Mouse (Mus musculus) limb, embryonic 14.5 days (tissue): ENCODE results near the gene Olfr190. TPM values are rescaled to one million over a fixed set of nuclear protein-coding genes. Genes with fewer than 3 reads are reported as not detected.
"Not testable (repeated sequence)": the region's sequence is repeated elsewhere in the genome, so short reads cannot be mapped to it uniquely, and the experiment has no call there.

ENCODE experiments used
- ATAC-seq: fragments of 200-750 bp; cut with Nextera tagmentation; 2 replicates; pipeline ENCODE4 v1.8.0; 2017; ENCODE audit warnings: low read depth, moderate number of reproducible peaks, moderate TSS enrichment; ENCODE audit not compliant: low FRiP score
- DNase-seq: peaks from one replicate; pipeline ENCODE4 v3.0.0-alpha.2; 2015; ENCODE audit warnings: low spot score
- H3K27ac ChIP-seq: fragments of 300-500 bp; sonication (generic); replicated peaks from 2 replicates; pipeline ENCODE4 v1.5.1; 2014; ENCODE audit warnings: low read depth, mild to moderate bottlenecking, low read length, moderate library complexity, mixed read lengths
- H3K27me3 ChIP-seq: fragments of 300-500 bp; sonication (generic); 2 replicates; pipeline ENCODE4 v1.6.1; 2014; ENCODE audit warnings: low read length, mixed read lengths; ENCODE audit not compliant: control insufficient read depth, insufficient read depth
- H3K36me3 ChIP-seq: fragments of 300-500 bp; sonication (generic); 2 replicates; pipeline ENCODE4 v1.6.1; 2014; ENCODE audit warnings: mild to moderate bottlenecking, low read length, moderate library complexity, mixed read lengths; ENCODE audit not compliant: control insufficient read depth, insufficient read depth
- H3K4me1 ChIP-seq: fragments of 300-500 bp; sonication (generic); 2 replicates; pipeline ENCODE4 v1.6.1; 2014; ENCODE audit warnings: antibody characterized with exemption, low read length, mixed read lengths; ENCODE audit not compliant: control insufficient read depth, insufficient read depth
- H3K4me2 ChIP-seq: fragments of 300-500 bp; sonication (generic); replicated peaks from 2 replicates; pipeline ENCODE4 v1.6.1; 2014; ENCODE audit warnings: low read depth, mild to moderate bottlenecking, low read length, moderate library complexity; ENCODE audit not compliant: severe bottlenecking
- H3K4me3 ChIP-seq: fragments of 300-500 bp; sonication (generic); replicated peaks from 2 replicates; pipeline ENCODE4 v1.5.1; 2014; ENCODE audit warnings: low read length
- H3K9ac ChIP-seq: fragments of 300-500 bp; sonication (generic); 2 replicates; pipeline ENCODE4 v1.6.1; 2014; ENCODE audit warnings: mild to moderate bottlenecking, low read depth, low read length, moderate library complexity; ENCODE audit not compliant: severe bottlenecking
- H3K9me3 ChIP-seq: fragments of 300-500 bp; sonication (generic); 2 replicates; pipeline ENCODE4 v1.6.1; 2016; ENCODE audit warnings: low read length; ENCODE audit not compliant: control insufficient read depth
- POLR2A ChIP-seq: fragments of 200-500 bp; IDR thresholded peaks from 2 replicates; pipeline ENCODE4 v1.8.0; 2012; ENCODE audit warnings: inconsistent platforms, mild to moderate bottlenecking, moderate library complexity, borderline replicate concordance; ENCODE audit not compliant: insufficient read depth, insufficient read length; ENCODE audit errors: extremely low read depth
- WGBS: fragments of 180-500 bp; shearing (Covaris S2); extraction: QIAGEN DNeasy Blood & Tissue Kit; methylation state at CpG from one replicate; pipeline ENCODE4 v1.1.7; 2014; 5-methylcytosine and 5-hydroxymethylcytosine counted together
- polyA plus RNA-seq, 2 experiments: library from polyadenylated mRNA; depleted of rRNA in 1 of 2; stranded (reverse) in 1 of 2; unstranded in 1 of 2; fragments of >200 nt; fragmentation: Nextera tagmentation in 1 of 2; extraction: Ambion mirVana in 1 of 2; gene quantifications; 2 replicates each; pipeline versions ENCODE4 v1.2.1 to v1.2.3; 2012 to 2014

The Olfr190 gene
- polyA plus RNA-seq (2012; rRNA removed) (not detected in 2 replicates), polyA plus RNA-seq (2014; fragmentation: Nextera tagmentation; extraction: Ambion mirVana) (not detected in 2 replicates)

- ATAC-seq, result no peak
- no peak within 1 kb of the TSS for H3K9ac ChIP-seq
- 83% methylated on average over 5 of the region's 5 CpGs for WGBS
Measured at GRCm38 (mm10) chr16:59077905-59078304, at the start of gene Olfr190. Gene Olfr190 (minus strand): TSS chr16:59078005.

GRCm38 (mm10) chr16:59120969-59121368 lies 43.2 kb upstream of the Olfr190 start, which contains the start of gene Olfr194:
Gene Olfr194 (minus strand): TSS chr16:59121069.
- ATAC-seq, result no peak
- H3K9me3 ChIP-seq, result no peaks in the 10 kb centered on the region

More at GRCm38 (mm10) chr16:59077905-59078304, at the start of gene Olfr190:
- Histone ChIP-seq H3K4me1 (no peaks in the 10 kb centered on the region), H3K4me3 (no peak within 1 kb of the TSS), H3K27me3 (no peaks in the 10 kb centered on the region), H3K27ac (no peak within 1 kb of the TSS), H3K4me2 (no peak within 1 kb of the TSS), H3K36me3 (no peaks in the 10 kb centered on the region), H3K9me3 (no peaks in the 10 kb centered on the region)
- no peak for DNase-seq
- TF ChIP-seq POLR2A, result no peak

DNA sequence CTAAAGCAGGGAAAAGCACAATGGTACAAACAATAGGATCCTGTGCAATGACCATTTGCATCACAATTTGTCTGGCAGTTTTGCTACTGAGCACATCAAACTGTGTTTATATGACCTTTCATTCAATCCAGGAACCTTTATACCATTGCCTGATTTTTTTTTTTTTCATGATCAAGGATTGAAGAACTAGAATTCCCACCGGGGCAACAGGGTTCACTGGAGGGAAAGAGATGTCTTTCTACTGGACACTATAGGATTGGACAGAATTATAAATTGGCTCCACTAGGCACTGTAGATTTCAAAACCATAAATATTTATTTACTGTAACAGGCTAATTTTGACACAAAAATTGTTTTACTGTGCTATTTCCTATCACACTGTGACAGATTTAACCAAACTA lies 34.0 kb upstream of the Olfr190 start, which contains the start of gene Olfr193:
TSS of gene Olfr193 (minus strand) at position 101 of the 400 bp plus-strand sequence.
- no peak for ATAC-seq
- H3K27ac ChIP-seq, result no peak within 1 kb of the TSS
- 82% methylated on average over 1 of the region's 1 CpGs for WGBS

More at GRCm38 (mm10) chr16:59120969-59121368, 43.2 kb upstream of the Olfr190 start, which contains the start of gene Olfr194:
- Histone ChIP-seq H3K27ac (no peak within 1 kb of the TSS), H3K9ac (no peak within 1 kb of the TSS), H3K4me1 (no peaks in the 10 kb centered on the region), H3K4me3 (no peak within 1 kb of the TSS), H3K27me3 (no peaks in the 10 kb centered on the region), H3K36me3 (no peaks in the 10 kb centered on the region), H3K4me2 (no peak within 1 kb of the TSS)
- no peak for DNase-seq
- no peak for TF ChIP-seq POLR2A

GRCm38 (mm10) chr16:59108522-59108921 lies 30.7 kb upstream of the Olfr190 start:
- not testable (repeated sequence) for DNase-seq

More for the DNA sequence above, 34.0 kb upstream of the Olfr190 start, which contains the start of gene Olfr193:
- DNase-seq, result no peak
- H3K36me3 ChIP-seq, result no peaks in the 10 kb centered on the region
- TF ChIP-seq POLR2A, result no peak
- no peak within 1 kb of the TSS for H3K9ac ChIP-seq
- H3K4me2 ChIP-seq, result no peak within 1 kb of the TSS
- H3K4me1 ChIP-seq, result no peaks in the 10 kb centered on the region
- no peaks in the 10 kb centered on the region for H3K27me3 ChIP-seq
- no peaks in the 10 kb centered on the region for H3K9me3 ChIP-seq
- H3K4me3 ChIP-seq, result no peak within 1 kb of the TSS

DNA sequence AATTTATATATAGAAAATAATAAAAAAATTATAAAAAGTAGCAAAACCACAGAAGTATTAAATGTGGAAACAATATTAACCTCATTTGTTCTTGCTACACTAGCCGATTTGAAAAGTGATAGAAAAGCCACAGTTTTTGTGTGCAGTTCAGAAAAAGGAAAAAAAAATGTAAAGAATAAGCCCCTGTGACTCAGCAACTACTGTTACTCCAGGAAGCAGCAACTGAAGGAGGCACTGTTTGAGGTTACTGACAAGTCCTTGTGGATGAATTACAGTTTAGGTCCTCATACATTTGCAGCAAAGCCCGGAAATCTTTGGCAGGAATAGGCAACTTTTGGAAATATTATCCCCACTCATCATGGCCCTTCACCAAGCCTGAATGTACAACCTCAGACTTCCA lies 27.5 kb upstream of the Olfr190 start:
- H3K27ac ChIP-seq, result no peak overlapping the region
- H3K4me2 ChIP-seq, result no peak overlapping the region
- H3K36me3 ChIP-seq, result no peaks in the 10 kb centered on the region
- ATAC-seq (no peak), DNase-seq (no peak)
- 87% methylated on average over 2 of the region's 2 CpGs for WGBS
- TF ChIP-seq POLR2A, result no peak
- no peaks in the 10 kb centered on the region for H3K27me3 ChIP-seq
- H3K4me1 ChIP-seq, result no peaks in the 10 kb centered on the region
- H3K4me3 ChIP-seq, result no peak overlapping the region
- no peaks in the 10 kb centered on the region for H3K9me3 ChIP-seq
- H3K9ac ChIP-seq, result no peak overlapping the region

More at GRCm38 (mm10) chr16:59108522-59108921, 30.7 kb upstream of the Olfr190 start:
- not testable (repeated sequence) for H3K4me1 ChIP-seq, H3K9ac ChIP-seq, H3K4me2 ChIP-seq, H3K36me3 ChIP-seq, H3K9me3 ChIP-seq, H3K4me3 ChIP-seq, H3K27me3 ChIP-seq, ATAC-seq, H3K27ac ChIP-seq
- WGBS, result 66% methylated on average over 5 of the region's 5 CpGs

DNA sequence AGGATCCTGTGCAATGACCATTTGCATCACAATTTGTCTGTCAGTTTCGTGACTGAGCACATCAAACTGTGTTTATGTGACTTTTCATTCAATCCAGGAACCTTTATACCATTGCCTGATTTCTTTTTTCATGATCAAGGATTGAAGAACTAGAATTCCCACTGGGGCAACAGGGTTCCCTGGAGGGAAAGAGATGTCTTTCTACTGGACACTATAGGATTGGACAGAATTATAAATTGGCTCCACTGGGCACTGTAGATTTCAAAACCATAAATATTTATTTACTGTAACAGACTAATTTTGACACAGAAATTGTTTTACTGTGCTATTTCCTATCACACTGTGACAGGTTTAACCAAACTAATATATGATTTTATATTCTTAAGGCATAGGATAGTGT lies 11.9 kb upstream of the Olfr190 start, which contains the start of gene Olfr191:
TSS of gene Olfr191 (minus strand) at position 101 of the 400 bp plus-strand sequence.
- H3K27ac ChIP-seq, result not testable (repeated sequence)

GRCm38 (mm10) chr16:59081113-59081512 lies 3.3 kb upstream of the Olfr190 start:
- H3K4me2 ChIP-seq, H3K9me3 ChIP-seq, ATAC-seq, H3K9ac ChIP-seq, H3K27ac ChIP-seq, H3K36me3 ChIP-seq, H3K27me3 ChIP-seq, DNase-seq, H3K4me1 ChIP-seq, H3K4me3 ChIP-seq: not testable (repeated sequence)
- 88% methylated on average over 2 of the region's 2 CpGs for WGBS

More for the DNA sequence above, 11.9 kb upstream of the Olfr190 start, which contains the start of gene Olfr191:
- H3K36me3 ChIP-seq, DNase-seq, H3K4me3 ChIP-seq, H3K27me3 ChIP-seq, H3K4me1 ChIP-seq, H3K9ac ChIP-seq, ATAC-seq, H3K9me3 ChIP-seq, H3K4me2 ChIP-seq: not testable (repeated sequence)
- 64% methylated on average over 1 of the region's 1 CpGs for WGBS
